Mouse (Mus musculus): ENCODE measurements at regions not wholly inside any gene's neighbourhood (a gene's known extent, or its start where the extent isn't known, plus 50 kb on each side); places are given as distances from the start of the nearest gene placed in this dataset. TPM values are rescaled to one million over a fixed set of nuclear protein-coding genes. Genes with fewer than 3 reads are reported as not detected.

MicroRNAs in the stretch of these regions (microRNA counts, 519-probe panel; counts per million panel counts)
- microRNA mmu-miR-1952, result not detected

Small RNAs in the stretch of these regions (microRNA-seq; reads per million reads assigned to microRNA genes)
- gene Mir1952, result not detected
